Mouse (Mus musculus) testis, adult 2 months (tissue): ENCODE measurements around the gene Snx33.

Source experiments
- CTCF ChIP-seq: fragments of 200-500 bp; IDR thresholded peaks from 2 replicates; pipeline ENCODE4 v1.5.1; 2012; ENCODE audit warnings: low read depth, mild to moderate bottlenecking, inconsistent platforms, low read length, moderate library complexity; ENCODE audit not compliant: control insufficient read depth, insufficient read depth, insufficient replicate concordance
- POLR2A ChIP-seq: fragments of 200-500 bp; IDR thresholded peaks from 2 replicates; pipeline ENCODE4 v1.6.1; 2012; ENCODE audit warnings: low read depth, mild to moderate bottlenecking, inconsistent platforms, low read length, moderate library complexity; ENCODE audit not compliant: control insufficient read depth

- no peak for TF ChIP-seq POLR2A
- TF ChIP-seq CTCF: no peak
Measured at GRCm38 (mm10) chr9:56890522-56891250, 37.5 kb downstream of the Snx33 start.
